Mouse (Mus musculus): ENCODE results near the gene Mrps18c.

Gene Mrps18c

DNA sequence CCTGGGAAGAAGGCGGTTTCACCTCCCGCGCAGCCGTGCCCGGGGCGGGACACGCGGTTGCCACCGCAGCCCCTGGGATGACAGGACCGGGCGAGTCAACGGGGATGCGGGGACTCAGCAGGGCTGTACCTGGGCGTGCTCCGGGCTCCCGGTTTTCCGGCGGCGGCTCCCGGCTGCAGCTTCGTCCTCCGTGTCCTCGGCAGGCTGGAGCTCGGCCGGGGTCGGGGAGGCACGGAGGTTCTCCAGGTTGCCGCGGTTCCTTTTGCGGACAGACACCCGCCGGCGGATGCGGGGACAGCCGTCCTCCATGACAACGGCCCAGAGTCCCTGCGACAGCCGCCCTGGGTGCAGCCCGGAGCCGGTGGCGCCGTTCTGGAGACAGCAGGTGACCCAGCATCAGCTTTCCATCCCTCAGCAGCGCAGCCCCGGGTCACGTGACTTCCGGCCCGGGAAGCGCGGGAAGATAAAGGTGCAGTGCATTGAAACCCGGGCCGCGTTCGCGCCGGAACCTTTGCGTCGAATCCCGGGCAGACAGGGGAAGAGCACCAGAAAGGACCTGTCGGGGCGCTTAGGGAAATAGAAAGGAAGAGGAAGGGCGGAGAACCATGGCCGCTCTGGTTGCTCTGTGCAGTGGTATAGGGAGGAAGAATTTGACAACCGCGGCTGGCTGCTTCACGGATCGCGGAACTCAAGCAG is at the start of gene Mrps18c, which contains the start of gene Helq:
Gene Mrps18c, plus strand, starts transcription at position 463 of the 696 bp plus-strand sequence.
Gene Helq, minus strand, starts transcription at position 434 of the 696 bp plus-strand sequence.
- DNase-seq (ENCODE audit: inconsistent age in 2 of 2, low spot score in 1 of 2) = peak; percentile 93 to 97

DNA sequence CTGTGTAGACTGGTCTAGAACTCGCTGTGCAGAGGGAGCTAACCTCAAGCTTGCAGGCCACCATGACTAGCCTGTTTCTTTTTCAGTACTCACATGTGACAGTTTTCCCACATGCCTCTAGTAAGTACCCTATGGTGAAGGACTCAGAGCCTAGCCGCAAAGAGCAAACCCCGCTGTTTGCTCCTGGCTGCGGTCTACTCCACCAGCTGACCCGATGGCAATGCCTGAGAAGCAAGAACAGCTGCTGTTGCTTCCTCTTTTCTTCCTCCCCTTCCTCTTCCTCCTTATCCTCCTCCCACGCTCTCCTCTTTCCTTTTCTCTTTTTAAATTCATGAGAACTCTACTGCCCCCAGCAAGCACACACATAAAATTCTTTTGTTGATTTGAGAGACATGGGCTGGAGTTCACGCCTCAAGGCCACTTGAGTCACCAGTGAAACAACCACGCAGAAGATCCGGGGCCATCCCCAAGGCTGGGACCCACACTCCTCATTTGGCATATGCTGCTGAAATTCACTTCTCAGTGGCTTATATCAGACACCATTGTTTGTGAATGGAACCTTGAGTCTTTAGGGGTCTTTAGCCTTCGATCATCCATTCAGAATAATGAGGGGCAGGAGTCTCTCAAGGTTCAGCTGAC is 47.7 kb upstream of the Mrps18c start:
- peak; percentile 42 to 65 for DNase-seq (ENCODE audit: inconsistent age in 2 of 2, low spot score in 1 of 2)

DNA sequence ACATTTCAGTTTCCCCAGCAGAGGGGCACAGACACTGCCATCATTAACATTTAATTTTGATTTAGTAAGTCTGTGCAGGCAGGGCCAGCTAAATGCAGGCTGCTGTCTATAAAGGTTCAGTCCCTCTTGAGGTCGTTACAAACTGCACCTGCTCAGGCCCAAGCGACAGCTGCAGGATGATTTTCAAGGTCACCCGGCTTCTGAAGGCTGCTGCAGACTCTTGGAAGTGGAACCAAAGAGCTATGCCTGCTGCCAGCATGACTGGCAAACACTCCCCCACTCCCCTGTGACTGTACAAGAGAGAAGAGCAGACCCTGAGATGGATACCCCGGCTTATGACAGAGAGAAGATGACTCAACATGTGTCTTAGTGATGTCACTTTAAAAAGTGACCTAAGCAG is 46.8 kb upstream of the Mrps18c start:
- peak; percentile 21 to 56 for DNase-seq (ENCODE audit: inconsistent age in 2 of 2, low spot score in 1 of 2)

DNA sequence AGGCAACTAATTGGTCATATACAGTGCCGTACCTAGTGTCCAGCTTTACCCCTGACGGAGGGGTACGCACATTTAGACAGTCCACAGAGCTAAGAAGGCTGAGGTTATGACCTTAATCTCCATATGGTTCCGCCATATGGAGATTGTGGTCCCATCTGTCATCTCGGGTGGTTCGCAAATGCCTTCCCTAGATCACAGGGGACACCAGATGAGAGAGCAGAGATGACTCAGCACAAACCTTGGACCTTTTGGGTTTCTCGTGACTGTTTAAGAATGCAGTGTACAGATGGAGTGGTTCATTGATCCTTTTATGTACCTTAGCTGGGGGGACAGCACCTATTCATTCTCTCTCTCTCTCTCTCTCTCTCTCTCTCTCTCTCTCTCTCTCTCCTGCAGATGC is 45.0 kb upstream of the Mrps18c start:
- no peak for DNase-seq (ENCODE audit: inconsistent age in 2 of 2, low spot score in 1 of 2)

DNA sequence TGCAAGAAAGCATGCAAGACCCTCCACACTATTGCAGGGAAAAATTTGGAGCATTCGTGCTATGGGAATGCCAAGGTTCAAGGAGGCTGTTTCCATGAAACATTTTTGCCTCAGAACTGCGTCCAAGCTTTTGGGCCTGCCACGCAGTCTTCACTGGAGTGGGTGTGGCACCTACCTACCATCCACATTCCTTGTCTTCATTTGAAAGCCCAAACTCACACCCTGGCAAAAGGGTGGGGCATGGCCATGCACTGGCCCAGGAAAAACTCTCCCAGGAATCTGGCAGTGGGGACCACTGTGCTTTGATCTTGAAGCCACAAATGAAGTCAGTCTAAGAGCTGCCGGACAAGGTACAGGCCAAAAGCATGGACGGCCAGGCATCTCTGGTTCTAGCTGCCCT is 40.3 kb upstream of the Mrps18c start:
- DNase-seq (ENCODE audit: inconsistent age in 2 of 2, low spot score in 1 of 2) = no peak

DNA sequence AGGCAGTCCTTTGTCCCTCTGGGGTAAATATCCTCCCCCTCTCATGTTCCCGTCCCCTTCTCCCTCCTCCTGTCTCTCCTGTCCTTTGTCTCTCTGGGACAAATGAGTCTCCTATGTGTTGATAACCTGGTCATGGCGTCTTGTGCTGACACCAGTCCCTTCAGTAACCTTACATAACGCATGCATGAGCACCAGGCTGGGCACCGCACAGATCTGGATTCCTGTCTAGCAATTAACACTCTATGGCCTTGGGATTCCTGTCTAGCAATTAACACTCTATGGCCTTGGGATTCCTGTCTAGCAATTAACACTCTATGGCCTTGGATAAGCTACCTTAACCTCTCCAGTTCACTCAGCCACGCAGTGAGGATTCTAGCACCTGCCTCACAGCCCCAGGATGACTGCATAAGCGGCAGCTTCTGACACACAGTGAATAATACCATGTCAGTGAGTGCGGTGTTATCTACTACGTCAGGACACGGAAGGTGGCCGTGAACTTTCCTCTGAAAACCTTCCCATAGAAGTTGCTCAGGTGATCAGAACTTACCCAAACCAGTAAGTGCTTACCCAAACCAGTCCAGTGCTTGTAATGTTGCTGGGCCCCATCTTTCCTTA is 38.3 kb upstream of the Mrps18c start:
- no peak for DNase-seq (ENCODE audit: inconsistent age in 2 of 2, low spot score in 1 of 2)

DNA sequence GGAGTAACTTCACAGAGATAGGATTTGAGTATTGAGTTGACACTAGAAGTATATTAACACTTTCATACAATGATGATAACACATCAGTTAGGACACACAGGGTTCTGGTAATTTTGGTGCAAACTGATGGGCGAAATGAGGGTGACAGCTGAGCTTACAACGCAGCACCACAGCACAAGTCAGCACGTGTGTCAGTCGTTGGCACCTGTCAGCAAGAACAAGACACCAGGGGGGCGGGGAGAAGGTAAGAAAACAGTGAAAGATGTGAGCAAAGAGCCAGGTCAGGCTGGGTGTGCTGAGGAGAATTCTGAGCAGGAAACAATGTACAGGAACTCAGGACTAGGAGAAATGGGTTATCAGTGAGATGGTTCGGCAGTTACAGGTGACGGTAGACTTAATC is 36.7 kb upstream of the Mrps18c start:
- no peak for DNase-seq (ENCODE audit: inconsistent age in 2 of 2, low spot score in 1 of 2)

DNA sequence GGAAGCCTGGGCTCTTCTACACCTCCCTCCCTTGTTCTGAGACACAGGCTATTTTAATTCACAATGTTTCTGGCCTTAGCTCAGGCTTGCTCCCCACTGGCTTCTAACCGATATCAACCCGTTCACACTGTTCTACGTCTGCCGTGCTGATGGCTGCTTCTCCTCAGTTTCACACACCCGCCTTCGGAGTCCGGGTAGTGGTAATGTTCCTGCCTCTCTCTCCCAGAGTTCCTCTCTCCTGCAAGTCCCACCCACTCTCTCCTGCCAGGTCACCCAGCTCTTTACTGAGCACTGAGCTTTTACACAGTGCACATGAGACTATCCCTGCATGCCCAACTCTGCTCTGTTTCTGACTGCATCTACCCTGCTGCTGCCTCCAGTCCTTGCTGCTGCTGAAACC is 32.4 kb upstream of the Mrps18c start:
- no peak for DNase-seq (ENCODE audit: inconsistent age in 2 of 2, low spot score in 1 of 2)

DNA sequence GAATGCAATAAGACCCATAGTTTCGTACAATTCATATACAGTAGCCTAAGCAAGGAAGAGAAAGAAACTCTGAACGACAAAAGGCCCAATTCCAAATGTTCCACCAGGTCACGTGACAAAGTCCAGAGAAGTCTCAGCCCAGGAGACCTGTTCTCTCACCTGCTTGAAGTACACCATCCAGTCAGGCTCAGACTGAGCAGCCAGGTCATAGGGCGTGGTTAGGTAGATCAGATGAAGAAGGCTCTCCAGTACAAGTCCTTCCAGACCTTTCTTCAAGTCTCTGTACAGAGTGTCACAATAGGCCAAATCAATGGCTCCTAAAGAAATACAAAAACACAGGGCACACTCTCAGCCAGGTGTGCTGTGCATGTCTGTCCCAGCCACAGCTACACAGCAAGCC is 26.9 kb upstream of the Mrps18c start:
- DNase-seq (ENCODE audit: inconsistent age in 2 of 2, low spot score in 1 of 2) = no peak

DNA sequence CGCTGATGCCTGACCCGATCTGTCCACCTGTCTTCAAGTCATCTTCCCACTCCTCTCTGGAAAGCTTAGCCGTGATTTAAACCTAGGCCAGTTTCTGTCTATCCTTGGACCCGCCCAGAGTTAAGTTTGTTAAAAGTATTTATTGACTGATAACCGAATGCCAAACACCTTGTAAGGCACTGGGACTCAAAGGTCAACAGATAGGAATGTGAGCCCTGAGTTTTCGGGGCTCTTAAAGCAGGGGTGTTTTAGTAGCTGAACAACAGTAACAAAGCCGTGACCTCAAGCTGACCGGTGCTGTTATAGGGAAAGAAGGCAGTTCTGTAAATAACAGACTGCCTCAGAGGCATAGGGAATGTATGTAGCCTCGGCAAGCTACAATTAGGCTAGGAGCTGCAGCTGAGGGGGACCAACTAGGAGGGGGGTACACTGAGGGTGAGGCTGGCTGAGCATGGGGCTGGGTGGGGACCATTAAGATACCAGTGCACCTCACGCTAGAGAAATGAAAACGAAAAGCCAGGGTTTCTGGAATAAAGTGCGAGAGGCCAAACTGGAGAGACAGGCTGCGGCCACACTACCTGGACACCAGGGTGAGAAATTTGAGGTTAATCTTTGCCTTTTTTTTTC is 22.5 kb upstream of the Mrps18c start:
- DNase-seq (ENCODE audit: inconsistent age in 2 of 2, low spot score in 1 of 2) = no peak

DNA sequence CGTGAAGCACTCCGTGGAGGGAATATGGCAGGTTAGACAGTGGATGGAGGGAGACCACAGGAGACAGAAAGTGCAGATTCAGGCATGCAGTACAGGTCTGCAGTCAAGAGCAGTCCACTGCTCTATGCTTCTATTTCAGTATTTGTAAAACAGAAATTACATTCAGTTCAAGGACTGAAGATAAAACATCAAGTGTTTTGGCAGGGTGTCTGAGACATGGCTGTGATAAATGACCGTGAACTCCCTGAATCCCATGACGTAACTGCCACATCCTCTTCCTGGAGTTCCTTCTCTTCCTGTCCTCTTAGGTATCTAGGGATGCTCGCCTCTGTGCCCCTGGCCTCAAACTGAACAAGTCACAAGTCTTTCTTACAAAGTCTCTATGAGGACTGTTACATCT is 21.5 kb upstream of the Mrps18c start:
- peak; percentile 26 to 52 for DNase-seq (ENCODE audit: inconsistent age in 2 of 2, low spot score in 1 of 2)

DNA sequence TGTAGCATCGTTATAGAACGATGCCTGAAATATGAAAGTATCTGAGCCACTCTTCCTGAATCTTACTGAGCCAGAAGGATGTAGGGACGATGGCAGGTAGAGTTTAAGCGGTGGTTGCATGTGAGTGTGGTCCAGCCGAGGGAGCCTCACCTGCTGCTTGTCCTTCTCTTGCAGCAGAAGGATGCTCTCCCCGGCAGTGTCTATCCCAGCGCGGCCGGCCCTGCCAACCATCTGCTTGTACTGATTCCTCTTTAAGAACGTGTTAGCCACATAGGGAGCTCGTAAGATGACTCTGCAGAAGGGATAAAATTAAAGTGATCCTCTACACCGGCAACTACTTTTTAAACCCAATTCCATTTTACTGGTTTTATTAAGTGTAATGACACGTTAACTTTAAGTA is 19.4 kb upstream of the Mrps18c start:
- no peak for DNase-seq (ENCODE audit: inconsistent age in 2 of 2, low spot score in 1 of 2)

DNA sequence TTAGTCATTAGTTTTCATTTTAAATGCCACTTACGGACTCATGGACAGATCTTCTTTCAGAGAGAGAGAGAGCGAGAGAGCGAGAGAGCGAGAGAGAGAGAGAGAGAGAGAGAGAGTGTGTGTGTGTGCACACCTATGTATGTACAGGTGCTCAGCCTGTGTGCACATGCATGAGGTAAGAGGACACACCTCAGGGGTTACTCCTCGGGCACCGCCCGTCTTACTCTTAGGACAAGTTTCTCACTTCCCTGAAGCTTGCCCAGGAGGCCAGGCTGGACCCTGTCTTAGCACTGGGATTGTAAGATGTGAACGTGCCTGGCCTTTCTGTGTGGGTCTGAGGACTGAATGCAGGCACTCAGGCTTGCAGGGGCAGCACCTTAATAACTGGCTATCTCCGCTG is 10.9 kb upstream of the Mrps18c start:
- no peak for DNase-seq (ENCODE audit: inconsistent age in 2 of 2, low spot score in 1 of 2)

DNA sequence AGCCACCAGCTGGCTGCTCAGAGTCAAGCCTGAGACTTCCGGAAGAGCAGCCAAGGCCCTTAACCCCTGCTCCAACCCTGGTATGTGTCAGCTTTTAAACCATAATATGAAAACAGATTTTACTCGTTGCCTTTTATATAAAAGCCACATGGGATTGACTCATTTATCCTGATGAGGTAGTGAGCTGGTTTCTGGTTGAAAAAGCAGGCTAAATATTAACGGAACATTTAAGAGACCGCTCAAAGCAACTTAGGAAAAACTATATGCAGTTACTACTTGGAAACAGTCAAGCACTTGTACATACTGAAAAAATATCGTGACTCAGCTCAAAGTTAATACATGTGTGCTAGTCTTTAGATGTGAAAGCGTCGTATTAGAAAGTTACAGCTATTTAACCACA is 6.2 kb upstream of the Mrps18c start:
- no peak for DNase-seq (ENCODE audit: inconsistent age in 2 of 2, low spot score in 1 of 2)

DNA sequence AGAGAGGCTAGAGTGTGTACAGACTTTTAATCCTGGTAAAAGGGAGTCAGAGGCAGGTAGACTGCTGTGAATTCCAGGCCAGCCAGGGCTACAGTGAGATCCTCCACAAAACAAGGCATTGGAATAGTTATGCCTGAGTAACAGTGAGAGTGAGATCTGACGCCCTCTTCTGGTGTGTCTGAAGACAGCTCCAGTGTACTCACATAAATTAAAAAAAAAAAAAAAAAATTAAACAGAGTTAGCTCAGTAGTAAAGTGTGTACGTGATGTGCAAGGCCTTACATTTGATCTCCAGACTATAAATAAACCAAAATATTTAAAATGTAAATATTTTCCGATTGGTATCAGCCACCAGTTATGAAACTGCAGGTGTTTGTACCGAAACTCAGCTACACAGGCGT is 4.3 kb upstream of the Mrps18c start:
- DNase-seq (ENCODE audit: inconsistent age in 2 of 2, low spot score in 1 of 2) = no peak

DNA sequence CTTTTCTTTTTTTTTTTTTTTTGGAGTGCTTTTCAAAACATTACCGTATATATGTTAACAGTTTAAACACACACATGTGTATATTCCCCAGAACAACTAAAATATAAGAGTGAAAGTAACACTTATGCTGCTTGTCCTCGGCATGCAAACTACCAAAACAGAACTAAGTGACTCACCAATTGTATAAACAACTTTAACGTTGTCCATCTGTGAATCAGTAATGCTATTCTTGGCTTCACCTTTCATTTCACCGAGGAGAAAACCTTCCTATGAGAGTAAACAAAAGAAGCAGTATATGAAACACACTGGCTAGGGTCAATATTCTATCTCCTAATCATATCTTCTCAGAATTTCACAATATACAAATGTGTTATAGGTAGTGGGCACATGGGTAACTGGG is 19.9 kb downstream of the Mrps18c start:
- DNase-seq (ENCODE audit: inconsistent age in 2 of 2, low spot score in 1 of 2) = no peak

DNA sequence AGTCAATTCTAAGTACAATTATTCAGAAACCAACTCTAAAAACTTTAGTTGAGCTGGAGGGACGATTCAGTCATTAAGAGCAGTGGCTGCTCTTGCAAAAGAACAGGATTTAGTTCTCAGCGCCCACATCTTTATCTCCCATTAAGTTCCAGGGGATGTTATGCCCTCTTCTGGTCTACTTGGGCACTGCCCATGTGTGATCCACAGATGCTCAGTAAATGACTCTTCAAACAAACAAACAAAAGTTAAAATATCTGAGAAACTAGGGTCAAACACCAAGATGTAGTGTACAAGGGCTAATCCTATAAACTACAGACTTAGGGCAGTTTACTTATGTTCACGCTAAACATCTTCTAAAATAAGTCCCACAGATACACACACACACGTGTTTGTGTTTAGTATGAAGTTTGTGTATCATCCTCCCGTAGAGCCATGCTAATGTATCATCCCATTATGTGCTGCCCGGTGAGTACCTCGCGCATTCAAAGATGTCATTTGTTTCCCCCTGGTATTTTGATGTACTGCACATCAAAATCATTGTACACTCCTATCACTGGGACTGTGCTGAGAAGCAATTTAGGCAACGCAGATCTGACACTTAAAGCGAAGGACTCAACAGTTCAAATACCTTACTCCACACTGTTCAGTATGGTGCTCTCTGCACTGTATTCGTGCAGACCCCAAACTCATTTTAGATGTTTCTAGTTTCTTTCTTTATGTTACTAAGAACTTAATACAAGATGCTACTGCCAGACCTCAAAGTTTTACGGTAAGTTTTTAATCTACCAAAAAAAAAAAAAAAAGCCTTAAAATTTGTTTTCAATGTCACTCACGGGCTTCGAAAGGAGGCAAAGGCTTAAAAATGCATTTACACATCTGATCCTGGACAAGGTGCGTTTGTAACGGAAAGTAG is 21.4 kb downstream of the Mrps18c start:
- peak in 1 of 2 experiments; percentile 40 for DNase-seq (ENCODE audit: inconsistent age in 2 of 2, low spot score in 1 of 2)

DNA sequence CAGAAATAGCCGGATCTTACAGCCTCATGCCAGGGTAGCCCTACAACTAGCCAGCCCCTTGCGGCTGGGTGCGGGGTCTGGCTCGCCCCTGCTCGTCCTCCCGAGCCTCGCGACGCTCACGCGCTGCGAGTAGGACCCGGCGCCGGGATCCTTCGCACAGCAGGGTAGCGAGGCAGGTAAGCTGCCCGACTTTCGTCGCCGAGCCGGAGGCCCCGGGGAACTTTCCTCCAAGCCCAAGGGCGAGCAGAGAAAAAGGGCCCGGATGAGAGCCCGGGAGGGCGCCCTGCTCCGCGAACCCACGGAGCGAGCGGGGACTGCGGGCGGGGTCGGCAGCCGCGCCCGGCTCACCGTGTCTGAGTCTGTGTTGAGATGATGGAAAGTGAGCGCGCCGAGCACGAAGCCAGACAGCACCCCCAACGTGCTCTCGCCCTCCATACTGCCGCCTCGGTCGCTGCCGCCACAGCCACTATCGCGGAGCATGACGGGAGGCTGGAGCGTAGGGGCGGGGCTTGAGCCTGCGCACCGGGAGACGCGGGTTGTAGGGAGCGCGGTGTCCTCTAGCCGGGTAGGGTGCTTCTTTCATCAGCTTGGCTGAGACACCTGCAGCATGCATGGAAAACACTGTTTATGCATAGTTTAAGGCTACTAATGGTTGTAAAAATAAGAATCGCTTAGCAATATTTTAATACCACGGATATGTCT is 22.2 kb downstream of the Mrps18c start, which contains the start of gene Abraxas1:
Gene Abraxas1, minus strand, starts transcription at position 483 of the 702 bp plus-strand sequence.
- peak; percentile 89 to 96 for DNase-seq (ENCODE audit: inconsistent age in 2 of 2, low spot score in 1 of 2)

DNA sequence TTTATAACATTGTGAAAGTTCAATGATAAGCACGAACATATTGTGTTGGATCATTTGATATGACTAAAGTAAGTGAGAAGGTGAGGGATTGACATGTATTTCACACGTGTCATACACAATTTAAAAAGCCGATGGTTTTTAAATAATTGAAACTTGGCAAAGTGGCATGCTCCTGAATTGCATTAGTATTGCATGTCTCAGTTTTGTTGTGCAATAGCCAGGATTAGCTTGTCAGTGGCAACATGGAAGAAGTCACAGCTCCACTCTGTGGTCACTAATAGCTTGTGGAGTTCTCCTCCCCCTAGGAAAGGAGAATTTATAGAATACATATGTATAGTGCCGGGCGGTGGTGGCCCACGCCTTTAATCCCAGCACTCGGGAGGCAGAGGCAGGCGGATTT is 22.9 kb downstream of the Mrps18c start:
- peak in 1 of 2 experiments; percentile 56 for DNase-seq (ENCODE audit: inconsistent age in 2 of 2, low spot score in 1 of 2)

DNA sequence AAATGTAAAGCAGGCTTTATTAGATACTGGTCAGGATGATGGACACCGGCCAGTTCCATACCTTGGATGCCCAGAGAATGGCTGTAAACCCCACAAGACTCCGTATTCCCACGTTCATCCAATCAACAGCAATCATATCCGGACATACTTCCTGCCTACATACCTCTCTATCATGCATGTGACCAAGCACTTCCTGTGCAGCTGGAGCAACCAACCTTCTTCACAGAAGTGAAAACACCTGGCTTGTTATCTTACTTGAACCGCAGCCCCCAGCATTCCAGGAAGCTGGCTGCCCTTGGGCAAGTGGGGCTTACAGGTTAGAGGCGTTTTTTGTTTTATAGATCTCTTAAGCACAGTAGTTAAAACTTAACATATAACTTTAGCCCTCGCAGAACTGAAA is 24.4 kb downstream of the Mrps18c start:
- DNase-seq (ENCODE audit: inconsistent age in 2 of 2, low spot score in 1 of 2) = no peak
